Comparison of ENCODE assay signal across 8 mouse cellular contexts in the genomic region with DNA sequence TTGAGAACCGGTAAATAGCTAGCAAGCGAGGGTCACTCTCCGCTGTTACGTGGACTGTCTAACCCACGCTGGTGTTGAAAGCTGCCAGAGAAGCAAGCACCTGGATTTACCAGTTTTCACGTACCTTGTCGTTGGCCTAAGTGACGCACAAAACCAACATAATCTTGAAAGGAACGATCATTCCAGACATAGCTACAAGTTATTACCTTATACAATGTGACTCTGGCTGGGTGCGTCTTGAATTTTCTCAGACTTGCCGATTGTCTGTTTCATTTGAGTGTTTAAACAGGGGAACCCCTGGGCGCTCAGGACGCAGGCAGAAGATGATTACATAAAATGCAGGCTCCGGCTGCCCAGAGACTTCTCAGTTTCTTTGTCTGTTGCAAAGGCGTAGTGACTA. TPM values are rescaled to one million over a fixed set of nuclear protein-coding genes. Genes with fewer than 3 reads are reported as not detected.
DNase-seq lines count a peak whose midpoint lies in the region; ATAC-seq and TF ChIP-seq lines count a peak whose summit lies in the region.

No protein-coding gene starts in this region.

- no peaks in the 10 kb centered on the region for H3K9me3 ChIP-seq in G1E (replicated peaks)
- H3K9me3 ChIP-seq in forebrain, embryonic 10.5 days = no peaks in the 10 kb centered on the region
- H3K9me3 ChIP-seq in kidney, postnatal 0 days (replicated peaks; ENCODE audit: low read length) = no peaks in the 10 kb centered on the region
- no peaks in the 10 kb centered on the region for H3K9me3 ChIP-seq in midbrain, embryonic 13.5 days

- peaks cover 30% of the 10 kb centered on the region for H3K4me1 ChIP-seq in G1E (ENCODE audit: insufficient read depth, low read depth, low read length)
- H3K4me1 ChIP-seq in forebrain, embryonic 10.5 days = peaks cover 40% of the 10 kb centered on the region
- H3K4me1 ChIP-seq in kidney, postnatal 0 days (replicated peaks; ENCODE audit: insufficient read depth, low read length) = no peaks in the 10 kb centered on the region
- peaks cover 39% of the 10 kb centered on the region for H3K4me1 ChIP-seq in midbrain, embryonic 13.5 days (replicated peaks)

- ATAC-seq in G1E (ENCODE audit: extremely low read depth, insufficient number of reproducible peaks, low FRiP score, poor library complexity, severe bottlenecking) = no peak
- ATAC-seq in kidney, postnatal 0 days (replicated peaks; ENCODE audit: low FRiP score, low read depth) = no peak
- ATAC-seq in midbrain, embryonic 13.5 days = no peak
- ATAC-seq in inflammation-experienced regulatory T-cells, adult 6 months = no peak

- WGBS in forebrain, embryonic 10.5 days = 11% methylated on average over 15 of the region's 15 CpGs
- 6% methylated on average over 15 of the region's 15 CpGs for WGBS in kidney, postnatal 0 days
- WGBS in midbrain, embryonic 13.5 days = 9% methylated on average over 15 of the region's 15 CpGs

- peak overlapping the region; percentile 61; the same call in 1 of the 2 replicates for H3K9ac ChIP-seq in kidney, postnatal 0 days (ENCODE audit: low read depth, low read length)
- H3K9ac ChIP-seq in midbrain, embryonic 13.5 days (replicated peaks) = peak overlapping the region; percentile 74

- DNase-seq in heart, adult 11 months = peak; percentile 74
- no peak for DNase-seq in heart, postnatal 4 days
- DNase-seq in G1E (ENCODE audit: low spot score) = no peak
- no peak for DNase-seq in forebrain, embryonic 10.5 days (ENCODE audit: extremely low spot score, low spot score)
- DNase-seq in kidney, postnatal 0 days (ENCODE audit: low spot score) = peak; percentile 12
- DNase-seq in layer of hippocampus, postnatal 36 days = no peak

- no peak for TF ChIP-seq CTCF in G1E (IDR thresholded peaks at IDR 0.05; ENCODE audit: low read depth, low read length)
- no peak for TF ChIP-seq CTCF in kidney, postnatal 0 days (IDR thresholded peaks at IDR 0.05; ENCODE audit: low read depth)

- peak overlapping the region; percentile 66 for H3K4me2 ChIP-seq in kidney, postnatal 0 days (ENCODE audit: low read length)
- peak overlapping the region; percentile 70 for H3K4me2 ChIP-seq in midbrain, embryonic 13.5 days (replicated peaks)

- peaks cover 44% of the 10 kb centered on the region for H3K36me3 ChIP-seq in G1E (replicated peaks)
- H3K36me3 ChIP-seq in forebrain, embryonic 10.5 days (replicated peaks) = peaks cover 14% of the 10 kb centered on the region
- 0 out of 2 replicates have a peak, but pooled peaks cover 3% of the 10 kb centered on the region for H3K36me3 ChIP-seq in kidney, postnatal 0 days (ENCODE audit: insufficient read depth, low read length)
- H3K36me3 ChIP-seq in midbrain, embryonic 13.5 days = peaks cover 8% of the 10 kb centered on the region; the same call in 1 of the 2 replicates

- H3K4me3 ChIP-seq in G1E (ENCODE audit: low read depth, low read length) = peak overlapping the region; percentile 93
- H3K4me3 ChIP-seq in forebrain, embryonic 10.5 days = peak overlapping the region; percentile 82
- H3K4me3 ChIP-seq in kidney, postnatal 0 days (replicated peaks; ENCODE audit: low read depth, low read length) = peak overlapping the region; percentile 61
- H3K4me3 ChIP-seq in midbrain, embryonic 13.5 days (replicated peaks) = peak overlapping the region; percentile 83

- H3K27me3 ChIP-seq in G1E (ENCODE audit: insufficient read depth, low read length) = no peaks in the 10 kb centered on the region
- no peaks in the 10 kb centered on the region for H3K27me3 ChIP-seq in forebrain, embryonic 10.5 days (ENCODE audit: poor library complexity, severe bottlenecking)
- H3K27me3 ChIP-seq in kidney, postnatal 0 days (ENCODE audit: insufficient read depth, low read length) = no peaks in the 10 kb centered on the region
- no peaks in the 10 kb centered on the region for H3K27me3 ChIP-seq in midbrain, embryonic 13.5 days

- H3K27ac ChIP-seq in forebrain, embryonic 10.5 days = peak overlapping the region; percentile 88; the same call in 1 of the 2 replicates
- H3K27ac ChIP-seq in kidney, postnatal 0 days = no peak overlapping the region
- H3K27ac ChIP-seq in midbrain, embryonic 13.5 days = no peak overlapping the region

RNA-seq across cellular contexts. Expression of a gene that starts 0.8 kb away (rescaled TPM):
- 10 to 100 TPM; 18.1 to 20.4 TPM for total RNA-seq in heart, postnatal 4 days (2021)
- total RNA-seq in G1E (2014; fragmentation: Nextera tagmentation) (23.9 and 31.9 TPM in 2 replicates), G1E (2017) (9.8 and 11.7 TPM in 2 replicates)
- polyA plus RNA-seq in G1E (2012) = 7.3 and 9.5 TPM in 2 replicates
- 13.5 and 14.4 TPM in 2 replicates for polyA plus RNA-seq in forebrain, embryonic 10.5 days (2016; fragmentation: Nextera tagmentation; extraction: Ambion mirVana)
- polyA plus RNA-seq in kidney, postnatal 0 days (2015; fragmentation: Nextera tagmentation; extraction: Ambion mirVana) = 5.8 and 6.1 TPM in 2 replicates
- 13.4 and 15.4 TPM in 2 replicates for polyA plus RNA-seq in midbrain, embryonic 13.5 days (2015; fragmentation: Nextera tagmentation; extraction: Ambion mirVana)
- polyA plus RNA-seq in inflammation-experienced regulatory T-cells, adult 6 months (2017; shearing (Covaris generic)) = 10 to 100 TPM; 16.7 to 23.2 (median 22.4) TPM
- total RNA-seq in layer of hippocampus, postnatal 36 days (2021) = 100 to 1,000 TPM; 108 to 119 TPM

RNA-seq across cellular contexts. Expression of a gene that starts 1.0 kb away (rescaled TPM):
- total RNA-seq in heart, postnatal 4 days (2021) = 10 to 100 TPM; 55.0 to 56.1 TPM
- total RNA-seq in G1E (2014; fragmentation: Nextera tagmentation) (33.2 and 48.8 TPM in 2 replicates), G1E (2017) (157 and 165 TPM in 2 replicates)
- 470 and 611 TPM in 2 replicates for polyA plus RNA-seq in G1E (2012)
- polyA plus RNA-seq in forebrain, embryonic 10.5 days (2016; fragmentation: Nextera tagmentation; extraction: Ambion mirVana) = 192 and 193 TPM in 2 replicates
- 106 TPM in 2 replicates for polyA plus RNA-seq in kidney, postnatal 0 days (2015; fragmentation: Nextera tagmentation; extraction: Ambion mirVana)
- polyA plus RNA-seq in midbrain, embryonic 13.5 days (2015; fragmentation: Nextera tagmentation; extraction: Ambion mirVana) = 137 and 138 TPM in 2 replicates
- polyA plus RNA-seq in inflammation-experienced regulatory T-cells, adult 6 months (2017; shearing (Covaris generic)) = 100 to 1,000 TPM in 1 of 3 experiments, 10 to 100 TPM in 2; 60.1 to 163 (median 82.0) TPM
- 10 to 100 TPM; 52.7 to 60.7 TPM for total RNA-seq in layer of hippocampus, postnatal 36 days (2021)

RNA-seq across cellular contexts. Expression of a gene that starts 25.2 kb away (rescaled TPM):
- 100 to 1,000 TPM; 134 to 137 TPM for total RNA-seq in heart, postnatal 4 days (2021)
- 35.7 and 65.9 TPM in 2 replicates for total RNA-seq in G1E (2014; fragmentation: Nextera tagmentation)
- total RNA-seq in G1E (2017) = 108 and 123 TPM in 2 replicates
- polyA plus RNA-seq in G1E (2012) = 20.7 and 26.1 TPM in 2 replicates
- 36.7 and 39.1 TPM in 2 replicates for polyA plus RNA-seq in forebrain, embryonic 10.5 days (2016; fragmentation: Nextera tagmentation; extraction: Ambion mirVana)
- polyA plus RNA-seq in kidney, postnatal 0 days (2015; fragmentation: Nextera tagmentation; extraction: Ambion mirVana) = 65.8 and 71.7 TPM in 2 replicates
- 58.1 and 64.7 TPM in 2 replicates for polyA plus RNA-seq in midbrain, embryonic 13.5 days (2015; fragmentation: Nextera tagmentation; extraction: Ambion mirVana)
- polyA plus RNA-seq in inflammation-experienced regulatory T-cells, adult 6 months (2017; shearing (Covaris generic)) = 10 to 100 TPM; 20.3 to 38.5 (median 38.0) TPM
- 100 to 1,000 TPM; 121 to 128 TPM for total RNA-seq in layer of hippocampus, postnatal 36 days (2021)

Comparison
In these comparisons a context has a peak if more than half of its experiments do, and no peak if none do; other contexts are left out.
1. DNase-seq: peak in heart, adult 11 months (single experiment) and kidney, postnatal 0 days (single experiment); none in heart, postnatal 4 days (single experiment), G1E (single experiment), forebrain, embryonic 10.5 days (single experiment) and layer of hippocampus, postnatal 36 days (0 of 2).
2. Peak in every context shown above with its lines, with median percentiles within 50 percentile points of each other: H3K4me3 ChIP-seq.